Mouse (Mus musculus) heart, adult 11 months (tissue): ENCODE measurements at regions not wholly inside any gene's neighbourhood (a gene's known extent, or its start where the extent isn't known, plus 50 kb on each side); places are given as distances from the start of the nearest gene placed in this dataset.
"Not testable (repeated sequence)": the region's sequence is repeated elsewhere in the genome, so short reads cannot be mapped to it uniquely, and the experiment has no call there.

Source experiments
- DNase-seq: peaks from one replicate; pipeline ENCODE4 v3.0.0; 2022

DNA sequence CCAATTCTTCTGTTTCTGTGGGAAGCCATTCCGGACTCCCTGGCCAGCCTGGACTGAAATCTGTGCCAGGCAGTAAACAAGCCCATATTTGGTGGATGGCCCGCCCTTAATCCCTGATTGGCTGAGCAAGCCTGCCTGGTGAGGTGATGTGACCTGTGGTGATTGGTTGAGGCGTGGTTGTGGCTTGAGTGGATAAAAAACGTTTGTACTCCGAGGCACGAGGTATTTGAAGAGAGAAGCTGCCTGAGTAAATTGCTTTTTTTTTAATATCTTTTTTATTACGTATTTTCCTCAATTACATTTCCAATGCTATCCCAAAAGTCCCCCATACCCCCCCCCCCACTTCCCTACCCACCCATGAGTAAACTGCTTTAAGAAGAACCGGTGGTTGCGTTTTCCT lies 1174.3 kb downstream of the Gm37988 start:
- DNase-seq: peak; percentile 70

DNA sequence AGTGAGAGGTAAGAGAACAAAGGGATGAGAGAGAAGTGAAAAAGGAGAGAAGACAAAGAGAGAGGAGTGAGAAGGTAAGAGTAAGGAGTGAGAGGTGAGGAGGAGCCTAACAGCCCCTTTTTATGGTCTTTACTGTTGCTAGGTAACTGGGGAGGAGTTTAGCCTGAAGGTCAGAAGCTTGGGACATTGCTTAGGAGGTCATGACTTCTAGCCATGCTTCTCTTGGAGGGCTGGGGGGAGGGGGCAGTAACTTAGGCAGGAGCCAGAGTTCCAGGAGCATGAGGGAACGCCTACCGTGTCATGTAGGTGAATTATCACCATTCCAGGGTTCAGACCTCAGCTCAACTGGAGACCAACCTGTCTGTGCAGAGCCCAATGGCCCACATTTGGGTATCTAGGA lies 1198.1 kb downstream of the Gm37988 start:
- not testable (repeated sequence) for DNase-seq
